Mouse (Mus musculus): Measurements from ENCODE around the gene Ahcyl2.

The Ahcyl2 gene

GRCm38 (mm10) chr6:29770672-29771321, 3.0 kb downstream of the Ahcyl2 start:
- DNase-seq (ENCODE audit: inconsistent ontology term): no peak

DNA sequence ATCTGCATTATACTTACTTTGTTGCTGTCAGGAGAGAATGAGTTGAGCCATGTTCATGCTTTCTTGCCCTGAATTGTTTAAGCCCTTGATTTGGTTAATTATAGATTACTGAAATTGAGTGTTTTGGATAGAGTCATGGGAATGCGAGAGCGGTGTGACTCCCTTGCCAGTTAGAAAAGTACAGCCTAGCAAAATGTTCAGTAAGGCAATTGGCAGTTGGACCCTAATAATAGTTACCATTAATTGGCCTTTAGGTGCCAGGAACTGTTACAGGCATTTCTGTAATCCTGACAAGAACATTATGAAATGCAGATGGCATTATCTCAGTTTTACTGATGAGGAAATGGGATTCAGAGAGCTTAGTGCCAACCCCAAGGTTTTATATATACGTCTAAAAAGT, 4.4 kb downstream of the Ahcyl2 start:
- no peak for DNase-seq (ENCODE audit: inconsistent ontology term)

GRCm38 (mm10) chr6:29774161-29774560, 6.3 kb downstream of the Ahcyl2 start:
- DNase-seq (ENCODE audit: inconsistent ontology term): no peak

GRCm38 (mm10) chr6:29775609-29776008, 7.8 kb downstream of the Ahcyl2 start:
- peak; percentile 32 for DNase-seq (ENCODE audit: inconsistent ontology term)

- no peak for DNase-seq (ENCODE audit: inconsistent ontology term)
Observed at GRCm38 (mm10) chr6:29776542-29777237, 8.9 kb downstream of the Ahcyl2 start.

GRCm38 (mm10) chr6:29777238-29777555, 9.4 kb downstream of the Ahcyl2 start:
- no peak for DNase-seq (ENCODE audit: inconsistent ontology term)

- no peak for DNase-seq (ENCODE audit: inconsistent ontology term)
Observed at GRCm38 (mm10) chr6:29780082-29780481, 12.3 kb downstream of the Ahcyl2 start.

DNA sequence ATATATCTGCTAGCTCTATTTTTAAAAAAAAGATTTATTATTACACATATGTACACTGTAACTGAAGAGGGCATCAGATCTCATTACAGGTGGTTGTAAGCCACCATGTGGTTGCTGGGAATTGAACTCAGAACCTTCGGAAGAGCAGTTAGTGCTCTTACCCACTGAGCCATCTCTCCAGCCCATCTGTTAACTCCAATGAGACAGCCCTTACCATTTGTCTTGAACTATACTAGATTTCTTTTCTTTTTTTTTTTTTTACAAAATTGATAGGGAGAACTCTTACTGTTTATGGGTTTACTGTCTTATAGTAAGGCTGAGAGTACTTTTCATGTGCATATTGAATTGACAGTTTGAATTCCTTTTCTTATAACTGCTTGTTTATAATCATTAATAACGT, 12.8 kb downstream of the Ahcyl2 start:
- DNase-seq (ENCODE audit: inconsistent ontology term): no peak

DNA sequence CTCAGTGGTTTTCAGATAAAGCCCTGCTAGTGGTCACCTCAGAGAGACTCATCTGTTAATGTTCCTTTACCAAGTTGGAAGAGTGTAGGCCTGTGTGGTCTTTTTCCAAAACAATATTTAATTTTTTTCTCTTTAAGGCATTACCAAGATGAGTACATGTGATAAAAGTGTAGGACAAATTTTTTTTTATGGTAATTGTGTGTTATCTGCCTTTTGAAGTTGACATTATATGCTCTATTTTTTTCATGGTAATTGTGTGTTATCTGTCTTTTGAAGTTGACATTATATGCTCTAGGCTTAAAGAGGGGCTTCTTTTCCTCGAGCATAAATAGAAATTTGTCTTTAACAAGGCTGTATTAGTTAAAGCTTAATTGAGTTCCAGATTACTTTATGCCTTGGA, 14.4 kb downstream of the Ahcyl2 start:
- no peak for DNase-seq (ENCODE audit: inconsistent ontology term)

DNA sequence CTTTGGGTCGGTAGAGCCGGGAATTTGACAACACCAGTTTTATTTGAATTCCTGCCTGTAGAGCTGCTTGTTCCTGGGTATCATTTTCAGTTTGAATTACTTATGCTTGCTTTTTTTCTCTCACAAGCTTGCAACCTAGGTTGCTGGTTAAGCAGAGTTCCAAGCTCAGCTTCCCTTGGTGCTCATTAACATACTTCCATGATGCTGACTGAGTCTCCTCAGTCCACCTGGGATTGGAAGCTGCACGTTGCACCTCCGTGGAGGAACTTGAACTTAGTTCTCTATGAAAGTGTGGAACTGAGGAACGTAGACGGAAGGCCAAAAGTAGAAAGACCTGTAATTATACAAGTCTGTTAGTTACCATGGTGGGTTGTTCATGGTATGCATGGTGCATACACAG, 16.1 kb downstream of the Ahcyl2 start:
- no peak for DNase-seq (ENCODE audit: inconsistent ontology term)

GRCm38 (mm10) chr6:29784413-29785021, 16.7 kb downstream of the Ahcyl2 start:
- DNase-seq (ENCODE audit: inconsistent ontology term): no peak

DNA sequence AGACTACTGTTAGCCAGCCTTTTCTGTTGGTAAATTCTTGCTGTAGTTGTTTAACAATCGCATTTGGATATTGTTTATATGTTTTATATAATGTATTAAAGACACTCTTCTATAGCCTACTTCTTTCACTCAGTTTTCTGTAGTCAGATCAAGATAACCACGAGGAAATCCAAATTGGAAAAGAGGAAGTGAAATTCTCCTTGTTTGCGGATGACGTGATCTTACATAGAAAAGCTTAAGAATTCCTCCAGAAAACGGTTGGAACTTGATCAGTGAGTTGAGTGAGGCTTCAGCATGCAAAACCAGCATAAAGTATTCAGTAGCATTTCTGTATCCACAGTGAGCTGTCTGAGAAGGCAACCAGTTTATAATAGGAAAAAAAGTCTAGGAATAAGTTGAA, 17.9 kb downstream of the Ahcyl2 start:
- no peak for DNase-seq (ENCODE audit: inconsistent ontology term)

DNA sequence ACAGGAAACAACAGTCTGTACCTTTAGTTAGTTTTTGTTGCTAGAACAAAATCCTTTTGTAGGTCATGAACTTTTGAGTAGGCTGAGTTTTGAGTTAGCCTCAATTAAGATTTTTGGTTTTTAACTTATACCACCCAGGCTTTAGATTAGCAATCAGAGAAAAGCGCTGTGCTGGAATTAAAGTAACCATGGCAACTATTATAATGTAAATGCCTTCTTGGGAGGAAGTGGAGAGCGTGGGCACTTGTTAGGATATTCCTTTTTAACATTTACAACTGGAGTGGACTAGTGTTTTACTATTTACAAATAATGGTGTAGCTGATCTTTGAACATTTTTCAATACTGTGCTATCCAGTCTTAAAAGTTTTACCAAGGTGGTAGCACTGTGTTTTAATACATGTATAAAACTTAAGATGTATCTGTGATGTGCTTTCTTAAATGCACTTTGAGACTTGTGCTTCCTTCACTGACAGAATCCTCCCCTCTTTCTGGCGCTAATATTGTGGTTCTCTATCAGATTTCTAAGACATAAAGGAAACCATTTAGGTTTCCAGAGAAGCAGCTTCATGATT, 21.1 kb downstream of the Ahcyl2 start:
- no peak for DNase-seq (ENCODE audit: inconsistent ontology term)

DNA sequence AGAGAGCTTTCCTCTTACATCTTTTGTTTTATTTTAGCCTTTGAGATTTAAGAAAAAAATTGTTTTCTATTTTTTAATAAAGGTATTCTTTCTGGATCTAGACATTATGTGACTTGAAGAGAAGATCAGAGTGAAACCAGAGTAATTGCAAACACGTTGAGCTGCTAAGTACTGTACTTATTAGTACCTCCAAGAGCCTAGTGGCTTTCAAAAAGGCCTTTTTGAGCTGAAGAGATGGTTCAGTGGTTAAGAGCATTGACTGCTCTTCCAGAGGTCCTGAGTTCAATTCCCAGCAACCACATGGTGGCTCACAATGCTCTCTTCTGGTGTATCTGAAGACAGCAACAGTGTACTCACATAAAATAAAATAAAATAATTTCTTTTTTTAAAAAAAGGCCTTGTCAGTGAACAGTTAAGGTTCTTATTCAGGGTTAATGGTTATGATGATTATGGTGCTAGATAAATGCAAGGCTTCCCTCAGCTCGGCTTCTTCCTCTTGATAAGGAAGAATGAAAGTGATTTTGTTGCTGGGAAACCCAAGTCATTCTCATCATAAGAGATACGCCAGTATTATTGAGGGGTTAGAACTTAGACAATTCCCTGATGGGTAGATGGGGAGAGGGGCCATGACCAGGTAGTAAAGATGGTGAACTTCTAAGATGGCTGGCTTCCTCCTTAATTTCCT, 22.3 kb downstream of the Ahcyl2 start:
- no peak for DNase-seq (ENCODE audit: inconsistent ontology term)

GRCm38 (mm10) chr6:29793520-29793919, 25.7 kb downstream of the Ahcyl2 start:
- no peak for DNase-seq (ENCODE audit: inconsistent ontology term)

DNA sequence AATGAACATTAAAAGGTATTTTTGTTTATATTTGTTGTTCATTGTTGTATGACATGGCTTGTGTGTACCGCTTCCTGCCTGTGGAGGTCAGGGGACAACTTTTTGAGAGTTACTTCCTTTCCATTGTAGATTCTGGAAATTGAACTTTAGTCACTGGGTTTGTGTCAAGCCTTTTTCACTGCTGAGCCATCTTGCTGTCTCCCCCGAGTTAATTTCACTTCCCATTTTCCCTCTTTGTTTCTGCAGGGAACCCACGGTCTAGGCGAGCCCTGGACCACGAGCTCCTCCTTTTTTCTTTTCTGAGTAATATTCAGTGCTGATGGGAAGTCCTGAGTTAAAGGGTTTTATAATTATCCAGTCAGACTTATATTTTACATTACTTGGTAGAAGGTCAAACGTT, 26.8 kb downstream of the Ahcyl2 start:
- DNase-seq (ENCODE audit: inconsistent ontology term): no peak

- DNase-seq (ENCODE audit: inconsistent ontology term): no peak
Observed at GRCm38 (mm10) chr6:29802979-29803378, 35.2 kb downstream of the Ahcyl2 start.

- no peak for DNase-seq (ENCODE audit: inconsistent ontology term)
Observed at GRCm38 (mm10) chr6:29804006-29804405, 36.2 kb downstream of the Ahcyl2 start.

DNA sequence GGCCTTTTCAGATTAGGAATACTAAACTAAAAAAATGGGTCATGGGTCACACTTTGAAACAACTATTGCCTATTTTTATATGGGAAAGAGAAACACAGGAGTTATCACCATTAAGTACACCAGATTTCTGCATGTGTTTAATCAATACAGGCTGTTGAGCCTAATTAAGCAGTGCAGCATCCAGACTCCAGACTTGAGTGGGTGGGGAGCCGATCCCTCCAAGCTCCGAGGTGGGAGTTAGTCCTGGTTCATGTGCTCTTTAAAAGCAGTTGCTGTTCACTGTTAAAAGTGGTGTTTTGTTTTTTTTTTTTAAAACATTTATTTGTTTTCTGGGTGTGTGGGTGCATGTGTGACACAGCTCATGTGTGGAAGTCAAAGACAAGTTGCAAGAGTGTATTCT, 37.6 kb downstream of the Ahcyl2 start:
- DNase-seq (ENCODE audit: inconsistent ontology term): no peak

DNA sequence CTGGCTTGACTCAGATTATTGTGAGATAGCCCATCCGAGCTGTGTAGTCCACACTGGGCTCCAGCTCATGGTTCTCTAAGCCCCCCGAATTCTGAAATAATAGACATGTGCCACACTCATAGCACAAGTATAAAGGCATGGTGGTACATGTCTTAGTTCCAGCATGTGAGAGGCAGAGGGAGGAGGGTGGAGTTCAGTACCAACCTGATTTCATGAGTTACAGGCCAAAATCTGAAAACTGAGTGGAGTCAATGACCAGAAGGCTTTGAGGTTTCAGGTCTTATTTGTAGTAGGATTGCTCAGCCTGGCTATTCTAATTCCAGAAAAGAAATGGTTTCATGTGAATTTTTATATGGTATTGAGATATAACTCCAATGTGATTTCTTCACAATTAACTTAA, 44.3 kb downstream of the Ahcyl2 start:
- DNase-seq (ENCODE audit: inconsistent ontology term): no peak

DNA sequence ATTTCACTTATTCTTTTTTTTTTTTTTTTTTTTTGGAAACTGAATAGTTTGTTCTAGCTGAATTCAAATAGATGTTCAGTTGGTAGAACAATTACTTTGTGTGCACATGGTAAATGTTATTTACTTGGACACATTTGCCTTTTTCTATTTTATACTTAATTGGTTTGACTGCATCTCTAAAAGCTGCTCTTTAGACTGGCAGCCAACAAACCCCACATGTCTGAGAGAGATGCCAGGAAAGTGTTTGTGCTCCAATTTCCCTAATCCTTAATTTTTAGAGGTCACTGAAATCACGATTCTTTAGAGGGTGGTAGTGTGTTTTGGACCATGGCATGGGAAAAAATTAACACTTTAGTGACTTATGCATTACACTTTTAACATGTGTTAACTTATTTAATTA, 44.8 kb downstream of the Ahcyl2 start:
- peak; percentile 54 for DNase-seq (ENCODE audit: inconsistent ontology term)

GRCm38 (mm10) chr6:29814616-29815015, 46.8 kb downstream of the Ahcyl2 start:
- DNase-seq (ENCODE audit: inconsistent ontology term): peak; percentile 18
